In the genomic region with DNA sequence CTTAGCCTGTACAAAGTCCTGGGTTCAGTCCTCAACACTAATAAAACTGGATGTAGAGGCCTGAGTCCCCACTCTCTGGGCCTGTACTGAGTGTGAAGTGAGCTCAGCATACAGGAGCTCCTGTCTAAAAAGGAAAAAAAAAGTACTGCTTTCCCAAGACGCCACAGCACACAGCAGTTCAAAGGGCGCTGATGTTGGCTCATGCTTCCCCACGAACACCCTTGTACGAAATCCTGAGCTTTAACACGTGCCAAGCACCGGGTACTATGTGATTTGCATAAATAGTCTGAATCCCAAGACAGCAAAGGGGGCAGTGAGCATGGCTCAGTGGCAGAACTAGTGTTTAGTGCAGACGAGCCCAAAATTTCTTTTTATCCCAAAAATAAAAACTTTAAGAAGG, we compare ENCODE assay signal across 11 mouse cellular contexts. TPM values are rescaled to one million over a fixed set of nuclear protein-coding genes. Genes with fewer than 3 reads are reported as not detected.
DNase-seq lines count a peak whose midpoint lies in the region; ATAC-seq and TF ChIP-seq lines count a peak whose summit lies in the region.
"Had no signal": no experiment of that assay in that cellular context is flagged by ENCODE, and none has a peak within 500 bp of the region (broad histone marks: within the 10 kb centered on the region; RNA-seq: fewer than 3 reads in every experiment).

No protein-coding gene starts in this region.

- no peaks in the 10 kb centered on the region for H3K9me3 ChIP-seq in hindbrain, embryonic 13.5 days
- H3K9me3 ChIP-seq in hindbrain, embryonic 10.5 days, result no peaks in the 10 kb centered on the region
- no peaks in the 10 kb centered on the region for H3K9me3 ChIP-seq in liver, postnatal 0 days (ENCODE audit: low read length)
- H3K9me3 ChIP-seq: forebrain, embryonic 10.5 days had no signal

- H3K27ac ChIP-seq in hindbrain, embryonic 13.5 days, result no peak overlapping the region
- no peak overlapping the region for H3K27ac ChIP-seq in hindbrain, embryonic 10.5 days
- H3K27ac ChIP-seq in liver, postnatal 0 days (ENCODE audit: low read depth), result 0 out of 2 replicates have a peak overlapping the region, but pooled peaks have one; percentile 18
- H3K27ac ChIP-seq: forebrain, embryonic 10.5 days had no signal

- no peak for DNase-seq in hindbrain, embryonic 10.5 days (ENCODE audit: low spot score)
- peak; percentile 17 for DNase-seq in R1 (ENCODE audit: low read depth, low spot score)
- DNase-seq in kidney, adult 8-10 months, result peak; percentile 79 to 80
- no peak for DNase-seq in liver, postnatal 0 days
- no peak for DNase-seq in Muller cell, postnatal 12 days (ENCODE audit: inconsistent ontology term)
- no peak for DNase-seq in ovary, postnatal 36 days (ENCODE audit: low spot score)
- DNase-seq: adrenal gland, adult 2 months; cerebellum, postnatal 14 days; thymus, postnatal 14 days had no signal

- peaks cover 56% of the 10 kb centered on the region for H3K4me1 ChIP-seq in hindbrain, embryonic 13.5 days (replicated peaks)
- H3K4me1 ChIP-seq in hindbrain, embryonic 10.5 days (replicated peaks), result peaks cover 48% of the 10 kb centered on the region
- peaks cover 44% of the 10 kb centered on the region for H3K4me1 ChIP-seq in liver, postnatal 0 days (ENCODE audit: insufficient read depth)

- H3K4me3 ChIP-seq in hindbrain, embryonic 13.5 days, result no peak overlapping the region
- no peak overlapping the region for H3K4me3 ChIP-seq in hindbrain, embryonic 10.5 days
- no peak overlapping the region for H3K4me3 ChIP-seq in liver, postnatal 0 days (ENCODE audit: low read depth, low read length)
- H3K4me3 ChIP-seq: forebrain, embryonic 10.5 days had no signal

- WGBS in hindbrain, embryonic 13.5 days, result 65% methylated on average over 7 of the region's 7 CpGs
- 83% methylated on average over 7 of the region's 7 CpGs for WGBS in hindbrain, embryonic 10.5 days
- 52% methylated on average over 7 of the region's 7 CpGs for WGBS in liver, postnatal 0 days (ENCODE audit: insufficient replicate concordance)

- TF ChIP-seq CTCF in liver, postnatal 0 days (IDR thresholded peaks at IDR 0.05; ENCODE audit: low read depth), result no peak

- no peak for TF ChIP-seq EP300 in liver, postnatal 0 days (IDR thresholded peaks at IDR 0.05; ENCODE audit: low read depth)

- ATAC-seq in hindbrain, embryonic 13.5 days (ENCODE audit: low FRiP score), result no peak
- ATAC-seq in liver, postnatal 0 days, result no peak

- H3K9ac ChIP-seq in hindbrain, embryonic 13.5 days, result 0 out of 2 replicates have a peak overlapping the region, but pooled peaks have one; percentile 6
- H3K9ac ChIP-seq in liver, postnatal 0 days (replicated peaks), result 0 out of 2 replicates have a peak overlapping the region, but pooled peaks have one; percentile 49

- H3K4me2 ChIP-seq in hindbrain, embryonic 13.5 days, result peak overlapping the region; percentile 23; the same call in 1 of the 2 replicates
- peak overlapping the region; percentile 30 for H3K4me2 ChIP-seq in liver, postnatal 0 days (ENCODE audit: low read depth, low read length)

- no peaks in the 10 kb centered on the region for H3K27me3 ChIP-seq in hindbrain, embryonic 13.5 days
- H3K27me3 ChIP-seq in hindbrain, embryonic 10.5 days (ENCODE audit: insufficient read depth, poor library complexity, severe bottlenecking), result no peaks in the 10 kb centered on the region
- H3K27me3 ChIP-seq in liver, postnatal 0 days (ENCODE audit: insufficient read depth, low read length), result no peaks in the 10 kb centered on the region

- H3K36me3 ChIP-seq in hindbrain, embryonic 13.5 days, result peaks cover 8% of the 10 kb centered on the region; the same call in 1 of the 2 replicates
- H3K36me3 ChIP-seq in hindbrain, embryonic 10.5 days, result peaks cover 32% of the 10 kb centered on the region
- H3K36me3 ChIP-seq in liver, postnatal 0 days (replicated peaks; ENCODE audit: insufficient read depth, low read length), result peaks cover 5% of the 10 kb centered on the region; the same call in 1 of the 2 replicates

RNA-seq across cellular contexts. Expression of a gene that starts 4.4 kb away (rescaled TPM):
- polyA plus RNA-seq in hindbrain, embryonic 13.5 days (2015; fragmentation: Nextera tagmentation; extraction: Ambion mirVana), result 11.4 and 13.3 TPM in 2 replicates
- polyA plus RNA-seq in hindbrain, embryonic 10.5 days (2016; fragmentation: Nextera tagmentation; extraction: Ambion mirVana), result 13.8 and 14.4 TPM in 2 replicates
- 11.7 and 12.3 TPM in 2 replicates for polyA plus RNA-seq in liver, postnatal 0 days (2015; fragmentation: Nextera tagmentation; extraction: Ambion mirVana)

RNA-seq across cellular contexts. Expression of a gene that starts 43.3 kb away (rescaled TPM):
- polyA plus RNA-seq in hindbrain, embryonic 13.5 days (2015; fragmentation: Nextera tagmentation; extraction: Ambion mirVana), result 20.6 and 20.9 TPM in 2 replicates
- 28.7 and 31.9 TPM in 2 replicates for polyA plus RNA-seq in hindbrain, embryonic 10.5 days (2016; fragmentation: Nextera tagmentation; extraction: Ambion mirVana)
- 9.9 and 11.8 TPM in 2 replicates for polyA plus RNA-seq in liver, postnatal 0 days (2015; fragmentation: Nextera tagmentation; extraction: Ambion mirVana)

Comparison
In these comparisons a context has a peak if more than half of its experiments do, and no peak if none do; other contexts are left out.
1. DNase-seq: peak in R1 (single experiment) and kidney, adult 8-10 months (2 of 2); none in hindbrain, embryonic 10.5 days (single experiment), liver, postnatal 0 days (single experiment), Muller cell, postnatal 12 days (single experiment) and ovary, postnatal 36 days (single experiment).